Mouse (Mus musculus) cerebellum, postnatal 10 days (tissue): Measurements from ENCODE around the gene Wwp2.
A peak's percentile ranks its signal among the peaks of the same experiment; 100 is the strongest.

Experiments used
- DNase-seq, 2 experiments: peaks; one replicate each; pipeline ENCODE4 v3.0.0; 2021; ENCODE audit warnings: mixed read lengths in 2 of 2

Wwp2 gene

DNA sequence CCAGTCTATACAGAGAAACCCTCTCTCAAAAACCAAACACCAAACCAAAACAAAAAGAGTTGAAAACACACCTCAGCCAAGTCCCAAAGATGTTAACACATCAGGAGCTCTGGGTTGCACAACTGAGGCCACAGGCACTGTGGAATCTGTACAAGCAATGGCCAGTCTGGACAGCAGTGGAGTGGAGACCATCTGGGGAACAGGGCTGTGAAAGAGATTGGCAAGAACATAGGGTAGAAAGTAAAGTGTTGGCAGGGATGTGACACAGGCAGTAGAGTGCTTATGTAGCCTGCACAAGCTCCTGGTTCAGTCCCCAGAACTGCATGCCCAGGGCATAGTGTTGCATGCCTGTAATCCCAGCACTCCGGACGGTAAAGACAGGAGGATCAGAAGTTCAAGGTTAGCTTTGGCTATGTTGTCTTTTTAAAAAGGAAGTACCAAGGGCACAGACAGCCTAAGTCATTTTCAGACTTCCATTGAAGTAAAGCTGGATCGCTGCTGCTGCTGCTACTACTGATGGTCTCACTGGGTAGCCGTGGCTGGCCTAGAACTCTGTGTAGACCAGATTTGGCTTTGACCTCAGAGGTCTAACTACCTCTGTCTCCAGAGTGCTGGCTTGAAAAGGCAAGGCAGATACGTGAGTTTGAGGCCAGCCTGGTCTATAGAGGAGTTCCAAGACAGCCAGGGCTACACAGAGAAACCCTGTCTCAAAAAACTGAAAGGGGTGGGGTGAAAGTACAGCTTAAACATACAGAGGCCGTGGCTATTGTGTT lies 79.0 kb downstream of the Wwp2 start:
- DNase-seq: no peak

DNA sequence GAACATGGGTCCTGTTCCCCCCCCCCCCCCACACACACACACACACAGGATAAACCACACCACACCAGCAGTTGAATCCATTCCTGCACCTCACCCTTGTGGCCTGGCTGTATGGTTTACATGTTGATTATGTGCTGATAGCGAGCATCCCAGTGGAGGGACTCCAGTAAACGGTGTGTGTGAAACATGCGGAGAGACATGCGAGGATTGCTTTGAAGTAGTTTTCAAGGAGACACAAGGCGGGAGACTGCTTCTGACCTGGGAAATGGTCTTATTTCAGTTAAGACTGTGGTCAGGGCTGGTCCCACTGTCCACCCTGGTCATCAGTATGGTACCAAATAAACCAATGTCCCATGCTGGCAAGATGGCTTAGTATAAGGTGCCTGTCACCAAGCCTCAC lies 82.6 kb downstream of the Wwp2 start:
- no peak for DNase-seq

DNA sequence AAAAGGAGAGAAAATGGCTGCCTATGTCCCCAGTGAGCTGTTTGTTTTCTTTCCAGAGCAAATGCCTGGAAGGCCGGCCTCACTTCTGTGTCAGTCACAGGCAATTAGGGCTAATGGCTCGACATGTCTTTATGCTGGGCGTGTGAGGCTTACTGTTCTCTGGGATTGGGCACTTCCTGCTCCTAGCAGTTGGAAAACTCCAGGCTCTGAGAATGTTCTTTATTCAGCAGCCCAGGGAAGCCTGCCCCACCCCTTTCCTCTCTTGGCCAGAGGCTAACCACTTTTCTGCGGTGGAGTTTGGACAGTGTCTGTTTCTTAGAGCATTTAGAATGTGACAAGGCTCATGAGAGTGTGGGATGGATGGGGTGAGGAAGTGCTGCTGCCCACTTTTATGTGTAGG lies 83.7 kb downstream of the Wwp2 start:
- DNase-seq: peak; percentile 36 to 50

DNA sequence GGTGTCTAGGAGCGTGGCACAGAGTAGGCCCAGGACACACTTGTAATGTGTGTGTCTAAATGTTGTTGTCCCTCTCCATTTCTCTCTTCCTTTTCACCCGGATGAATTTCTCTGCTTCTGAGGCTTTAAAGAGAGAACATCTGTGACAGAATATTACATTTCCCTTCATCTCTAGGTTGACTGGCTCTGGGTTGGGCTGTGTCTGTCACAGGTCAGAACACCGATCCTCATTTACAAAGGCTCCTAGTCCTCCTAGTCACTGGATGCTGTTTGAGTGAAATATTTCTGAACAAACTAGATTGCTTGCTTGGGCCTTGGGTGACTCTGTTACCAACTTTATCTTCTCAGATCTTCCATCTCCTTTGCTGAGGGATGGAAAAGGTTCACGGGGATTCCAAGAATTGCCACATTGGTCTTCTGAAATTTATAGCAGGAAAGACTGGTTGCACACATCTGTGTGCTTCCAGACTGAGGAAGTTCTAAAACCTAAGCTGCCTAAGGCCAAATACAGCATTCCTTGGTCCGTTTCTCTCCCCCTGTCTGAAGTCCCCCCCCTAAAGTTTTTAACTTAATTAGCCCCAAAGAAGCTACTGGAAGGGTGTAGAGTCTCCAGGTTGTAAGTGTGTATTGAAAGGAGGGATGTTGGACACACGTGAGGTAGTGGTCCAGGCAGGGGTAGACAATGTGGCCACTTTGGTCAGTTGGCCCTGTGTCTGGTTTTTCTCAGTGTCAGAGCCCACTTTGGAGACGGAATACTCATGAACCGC lies 85.8 kb downstream of the Wwp2 start:
- DNase-seq: no peak

DNA sequence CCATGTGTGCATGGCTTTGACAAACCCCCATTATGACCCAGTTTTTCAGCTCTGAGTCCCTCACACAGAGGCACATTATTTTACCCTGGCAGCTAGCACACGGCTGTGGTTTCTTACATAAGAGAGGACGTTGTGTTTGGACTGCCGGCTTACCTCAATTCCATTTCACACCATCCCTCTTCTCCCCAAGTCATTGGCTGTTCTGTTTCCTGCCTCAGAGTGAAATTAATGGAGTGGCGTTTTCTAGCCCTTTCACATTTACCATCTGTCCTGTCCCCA lies 86.3 kb downstream of the Wwp2 start:
- DNase-seq: no peak

DNA sequence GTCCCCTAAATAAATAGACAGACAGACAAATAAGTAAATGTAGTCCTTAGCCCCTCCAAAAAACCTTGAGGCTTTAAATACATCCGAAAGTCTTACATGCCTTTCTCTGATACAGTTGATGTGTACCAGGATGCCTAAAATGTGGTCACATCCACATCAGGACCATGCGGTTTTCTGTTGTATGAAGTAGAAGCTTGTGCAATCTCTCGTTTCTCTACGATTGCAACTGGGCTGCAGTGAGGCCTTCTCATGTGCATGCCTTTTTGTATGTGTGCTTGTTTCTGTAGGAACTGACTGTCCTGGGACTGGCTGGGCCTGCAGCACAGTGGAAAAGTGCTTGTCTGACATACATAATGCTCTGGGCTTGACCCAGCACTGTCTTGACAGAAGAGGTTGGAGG lies 88.4 kb downstream of the Wwp2 start:
- DNase-seq: no peak

DNA sequence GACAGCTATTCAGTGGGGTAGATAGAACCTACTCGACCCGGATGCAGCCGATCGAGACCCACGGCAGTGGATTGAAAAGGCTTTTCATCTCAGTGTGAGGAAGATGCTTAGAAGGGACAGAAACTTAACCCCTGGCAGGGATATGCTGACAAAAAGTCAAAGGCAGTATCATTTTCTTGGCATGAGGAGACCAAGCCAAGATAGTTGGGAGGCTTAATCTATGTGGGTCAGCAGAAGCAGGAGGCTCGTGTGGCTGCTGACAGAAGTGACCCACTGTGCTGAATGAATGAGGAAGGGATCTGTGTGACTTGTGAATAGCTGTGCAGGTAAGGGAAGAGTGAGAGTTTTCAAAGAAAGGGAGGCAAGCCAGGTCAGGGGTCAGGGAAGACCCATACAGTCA lies 92.6 kb downstream of the Wwp2 start:
- no peak for DNase-seq

DNA sequence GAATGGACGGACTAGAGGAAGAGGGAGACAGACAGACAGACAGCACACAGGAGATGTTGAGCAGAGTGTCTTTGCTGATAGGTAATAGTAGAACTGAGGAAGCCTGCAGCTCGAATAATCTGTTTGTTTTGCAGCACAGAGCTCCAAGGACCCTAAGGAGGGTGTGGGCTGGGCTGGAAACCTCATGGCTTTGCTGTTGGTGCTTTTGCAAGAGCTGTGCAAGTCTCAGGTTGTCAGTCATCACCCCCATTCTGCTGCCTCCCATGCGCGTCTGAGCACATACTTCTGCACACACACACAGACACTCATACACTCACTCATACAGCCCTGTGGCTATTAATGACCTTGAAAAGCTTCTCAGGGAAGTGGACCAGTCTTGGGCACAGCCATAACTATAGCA lies 101.3 kb downstream of the Wwp2 start:
- no peak for DNase-seq

DNA sequence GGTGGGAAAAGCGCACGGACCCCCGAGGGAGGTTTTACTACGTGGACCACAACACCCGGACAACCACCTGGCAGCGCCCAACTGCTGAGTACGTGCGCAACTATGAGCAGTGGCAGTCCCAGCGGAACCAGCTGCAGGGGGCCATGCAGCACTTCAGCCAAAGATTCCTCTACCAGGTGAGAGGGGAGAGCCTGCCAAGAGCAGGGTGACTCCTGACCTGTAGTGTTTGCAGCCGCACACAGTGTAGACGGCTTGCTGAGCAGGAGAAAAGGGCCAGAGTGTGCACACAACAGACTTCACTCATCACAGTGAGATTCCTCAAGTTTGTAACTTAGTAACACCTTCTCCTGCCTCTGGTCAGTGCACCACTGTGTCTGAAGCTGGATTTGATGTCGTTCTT lies 104.5 kb downstream of the Wwp2 start:
- DNase-seq: no peak

DNA sequence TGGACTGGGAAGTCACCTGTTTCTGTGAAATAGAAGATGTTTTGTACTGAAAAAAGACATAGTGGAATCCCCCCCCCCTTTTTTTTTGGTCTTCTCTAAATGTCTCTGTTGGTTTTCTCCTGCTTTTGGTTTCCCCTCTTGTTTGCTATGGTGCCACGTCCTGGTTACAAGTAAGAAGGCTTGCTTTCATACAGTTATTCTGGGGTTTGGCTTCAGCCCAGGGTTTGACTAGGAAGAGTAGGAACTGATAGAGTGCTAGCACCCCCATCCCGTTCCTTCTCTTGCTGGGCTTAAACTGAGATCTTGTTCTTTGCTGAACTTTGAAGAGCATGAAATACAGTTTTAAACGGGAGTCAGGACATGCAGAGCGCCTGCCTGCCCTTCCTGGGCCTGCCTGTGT lies 105.2 kb downstream of the Wwp2 start:
- no peak for DNase-seq

DNA sequence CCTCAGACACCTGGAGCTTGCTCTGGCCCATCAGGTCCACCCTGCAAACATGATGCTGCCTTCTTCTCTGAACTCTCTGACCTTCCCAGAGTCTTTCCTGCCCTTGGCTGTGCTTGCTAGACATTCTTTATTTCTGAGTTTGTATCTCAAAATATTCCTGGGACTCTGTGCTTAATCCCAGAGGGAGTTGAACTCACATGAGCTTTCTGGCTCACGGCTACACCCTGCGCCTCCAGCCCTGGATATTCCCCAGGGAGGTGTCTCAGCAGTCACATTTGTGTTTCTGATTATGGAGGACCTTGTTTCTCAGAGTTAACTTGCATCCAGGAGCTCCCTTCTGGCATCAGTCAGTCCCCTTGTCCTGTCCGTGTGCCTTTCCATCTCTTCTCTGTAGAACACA lies 106.0 kb downstream of the Wwp2 start:
- no peak for DNase-seq

DNA sequence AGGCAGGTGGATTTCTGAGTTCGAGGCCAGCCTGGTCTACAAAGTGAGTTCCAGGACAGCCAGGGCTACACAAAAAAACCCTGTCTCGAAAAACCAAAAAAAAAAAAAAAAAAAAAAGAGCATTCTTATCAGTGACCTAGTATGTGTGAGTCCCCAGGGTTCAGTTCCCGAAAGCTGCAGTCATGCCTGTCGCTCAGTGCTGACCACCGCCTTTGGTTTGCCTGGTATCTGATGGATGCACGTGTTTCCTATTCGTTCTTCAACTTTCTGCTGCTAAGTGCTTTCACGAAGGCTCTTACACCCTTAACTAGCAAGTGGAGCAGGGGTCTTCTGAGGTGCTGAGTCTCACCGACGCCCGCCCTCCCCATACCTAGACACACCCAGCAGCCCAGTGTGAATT lies 107.5 kb downstream of the Wwp2 start:
- DNase-seq: no peak

DNA sequence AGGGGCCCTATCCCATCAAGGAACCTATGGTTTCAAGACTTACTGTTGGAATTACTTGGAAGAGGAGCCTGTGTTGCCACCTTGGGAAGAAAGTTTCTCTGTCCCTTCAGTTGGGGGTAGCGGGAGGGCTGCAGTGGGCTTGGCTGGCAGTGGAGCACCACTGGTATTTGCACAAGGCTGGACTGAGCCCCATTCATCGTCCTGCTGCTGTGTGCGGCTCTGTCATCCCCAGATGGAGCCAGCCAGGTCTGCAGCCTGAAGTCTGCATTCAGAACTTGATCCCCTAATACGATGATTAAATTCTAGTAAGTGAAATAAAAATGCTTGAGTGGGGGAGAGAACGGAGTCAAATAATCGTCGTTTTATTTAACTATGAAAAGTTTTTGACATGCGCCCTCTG lies 108.0 kb downstream of the Wwp2 start:
- no peak for DNase-seq

DNA sequence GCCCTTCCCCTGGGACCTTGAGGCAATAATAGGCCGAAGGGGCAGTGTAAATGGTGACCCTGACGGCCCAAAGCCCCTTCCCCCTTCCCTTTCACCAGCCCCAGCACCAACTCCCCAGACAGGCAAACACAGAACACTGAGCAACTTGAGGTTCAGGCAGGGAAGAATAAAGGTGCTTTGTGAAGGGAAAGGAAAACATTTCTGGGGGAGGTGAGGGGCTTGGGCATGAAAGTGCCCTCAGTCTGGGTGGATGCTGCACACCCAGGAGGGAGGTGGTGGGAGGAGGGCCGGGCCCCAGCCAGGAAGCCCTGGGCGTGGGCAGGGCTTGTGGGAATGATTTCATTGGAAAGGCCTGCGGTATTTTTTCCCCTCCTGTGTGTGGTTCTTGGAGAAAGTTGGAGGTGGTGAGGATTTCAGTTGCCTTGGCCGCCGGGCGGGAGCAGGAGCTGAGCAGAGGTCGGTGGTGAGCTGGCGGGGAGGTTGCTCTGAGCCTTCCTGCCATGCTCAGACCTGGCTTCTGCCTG lies 108.5 kb downstream of the Wwp2 start:
- DNase-seq: no peak

DNA sequence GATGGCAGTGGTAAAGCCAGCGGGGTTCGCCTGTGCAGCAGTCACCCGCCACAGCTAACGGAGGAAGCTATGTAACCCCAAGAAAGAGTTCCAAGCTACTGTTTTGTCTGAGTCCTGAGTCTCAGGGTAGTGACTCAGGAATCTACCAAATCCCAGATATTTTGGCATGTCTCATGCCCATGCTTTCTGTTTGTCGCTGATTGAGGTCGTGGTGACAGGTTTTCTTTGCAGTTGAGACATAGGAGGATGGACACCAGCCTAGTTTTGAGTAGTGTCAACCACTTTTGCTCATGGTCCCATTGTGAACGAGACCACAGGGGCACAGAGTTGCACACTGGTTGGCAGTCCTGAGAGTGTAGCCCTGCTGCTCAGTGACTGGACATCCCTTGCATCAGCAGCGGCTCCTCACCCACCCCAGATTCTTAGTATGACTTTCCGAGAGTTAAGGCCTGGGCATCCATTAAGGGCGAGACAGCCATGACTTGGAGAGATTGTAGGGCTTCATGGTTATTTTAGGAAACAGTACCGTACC lies 109.5 kb downstream of the Wwp2 start:
- no peak for DNase-seq

DNA sequence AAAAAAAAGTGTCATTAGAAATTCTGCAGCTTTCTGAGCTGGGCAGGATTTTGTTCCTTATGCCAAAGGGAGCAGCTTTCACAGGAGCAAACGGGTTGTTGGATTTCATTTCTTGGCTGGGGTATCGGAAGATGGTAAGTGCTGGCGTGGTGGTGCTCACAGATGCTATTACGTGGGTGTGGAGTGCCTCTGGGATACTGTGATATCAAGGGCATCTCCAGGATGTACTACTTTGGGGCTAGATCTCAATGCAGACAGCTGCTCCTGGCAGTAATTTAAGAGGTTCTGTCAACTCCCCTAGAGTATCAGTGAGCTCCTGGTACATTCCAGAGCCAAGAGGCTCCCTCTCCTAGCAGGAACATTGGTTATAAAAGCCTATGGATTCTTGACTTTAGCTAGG lies 110.0 kb downstream of the Wwp2 start:
- peak in 1 of 2 experiments; percentile 36 for DNase-seq

DNA sequence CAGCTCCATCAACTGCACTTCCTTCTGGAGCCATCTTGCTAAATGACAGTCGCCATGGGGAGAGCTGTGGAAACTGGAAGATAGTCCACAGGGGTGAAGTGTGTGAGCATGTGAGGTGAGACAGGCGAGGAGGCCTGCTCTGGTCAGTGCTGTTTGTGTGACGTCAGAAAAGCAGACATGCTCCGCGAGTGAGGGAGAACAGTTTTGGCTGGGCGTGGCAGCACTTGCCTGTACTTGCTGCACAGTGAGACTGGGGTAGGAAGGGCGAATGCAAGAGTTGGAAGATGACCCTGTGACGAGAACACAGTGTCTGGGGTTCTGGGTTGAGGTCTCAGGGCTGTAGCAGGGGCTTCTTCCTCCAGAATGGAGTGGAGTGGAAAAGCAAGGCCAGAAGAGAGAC lies 110.7 kb downstream of the Wwp2 start:
- no peak for DNase-seq

DNA sequence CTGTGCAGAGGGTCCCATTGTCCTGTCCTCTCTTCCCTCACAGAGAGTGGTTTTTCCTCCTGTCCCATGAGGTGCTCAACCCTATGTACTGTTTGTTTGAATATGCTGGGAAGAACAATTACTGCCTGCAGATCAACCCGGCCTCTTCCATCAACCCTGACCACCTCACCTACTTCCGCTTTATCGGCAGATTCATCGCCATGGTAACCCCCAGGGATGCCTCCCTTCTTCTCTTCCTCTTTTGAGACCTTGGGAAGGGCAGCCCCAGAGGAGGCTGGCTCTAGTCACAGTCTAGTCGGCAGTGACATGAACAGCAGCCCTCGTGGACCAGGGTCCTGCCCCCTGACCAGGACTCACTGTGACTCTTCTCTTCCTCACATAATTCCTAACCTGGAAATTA lies 116.1 kb downstream of the Wwp2 start:
- DNase-seq: no peak

DNA sequence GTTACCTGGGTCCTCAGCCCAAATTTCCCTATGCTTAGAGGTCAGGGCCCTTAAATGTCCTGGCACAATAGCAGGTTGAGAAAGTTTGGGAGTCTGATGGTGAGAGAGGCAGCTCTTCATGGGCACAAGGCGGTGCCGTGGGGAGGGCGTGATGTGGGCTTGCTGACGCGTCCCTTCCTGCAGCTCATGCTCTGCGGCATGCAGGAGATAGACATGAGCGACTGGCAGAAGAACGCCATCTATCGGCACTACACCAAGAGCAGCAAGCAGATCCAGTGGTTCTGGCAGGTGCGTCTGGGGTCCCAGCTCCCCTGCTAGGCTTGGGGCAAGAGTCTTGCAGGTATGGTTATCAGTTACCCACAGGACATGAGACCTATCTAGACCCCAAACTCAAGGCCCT lies 119.1 kb downstream of the Wwp2 start:
- no peak for DNase-seq

DNA sequence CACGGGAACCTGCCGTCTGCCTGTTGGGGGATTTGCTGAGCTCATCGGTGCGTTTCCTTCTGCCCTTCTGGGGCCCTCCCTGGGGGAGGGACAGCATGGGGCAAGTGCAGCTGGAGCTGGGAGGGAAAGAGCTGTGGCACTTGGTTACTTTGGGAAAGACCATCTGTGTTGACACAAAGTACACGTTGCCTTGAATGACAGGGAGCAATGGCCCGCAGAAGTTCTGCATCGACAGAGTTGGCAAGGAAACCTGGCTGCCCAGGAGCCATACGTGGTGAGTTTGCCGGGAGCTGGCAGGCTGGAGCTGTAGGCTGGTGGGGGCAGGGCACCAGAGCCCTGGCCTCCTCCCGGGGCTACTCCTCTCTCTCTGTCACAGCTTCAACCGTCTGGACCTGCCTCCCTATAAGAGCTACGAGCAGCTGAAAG lies 120.4 kb downstream of the Wwp2 start:
- DNase-seq: peak; percentile 59 to 73

DNA sequence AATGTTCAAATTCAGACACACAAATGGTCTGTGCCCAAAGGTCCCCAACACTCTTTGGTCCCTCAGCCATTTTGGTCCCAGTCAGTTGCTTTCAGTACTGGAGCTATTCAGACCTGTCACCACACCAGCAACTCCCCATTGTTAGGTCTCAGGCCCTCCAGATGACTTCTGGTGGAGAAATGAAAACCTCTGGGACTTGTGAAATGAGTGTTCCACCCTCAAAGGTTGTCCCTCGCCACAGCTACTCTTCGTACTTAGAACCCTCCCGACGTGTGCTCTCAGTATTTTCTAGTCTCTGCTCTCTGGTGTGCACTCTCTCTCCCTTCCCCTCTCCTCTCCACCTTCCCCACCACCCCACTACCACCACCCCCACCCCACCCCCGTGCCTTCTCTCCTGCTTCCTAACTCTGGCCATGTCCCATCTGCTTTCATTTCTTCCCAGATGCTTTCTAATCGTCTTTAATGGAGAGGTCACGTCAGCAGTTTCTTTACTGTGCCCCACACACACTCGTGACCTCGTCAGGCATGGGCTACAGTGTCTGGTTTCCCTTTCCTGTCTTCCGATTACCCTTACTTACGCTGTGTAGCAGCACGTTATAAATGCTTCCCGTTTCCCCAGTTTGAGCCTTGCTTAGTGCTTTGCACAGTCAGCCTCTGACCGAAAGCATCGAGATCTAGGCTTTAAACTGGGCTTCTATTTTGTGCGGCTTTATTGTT lies 124.8 kb downstream of the Wwp2 start:
- DNase-seq: no peak

DNA sequence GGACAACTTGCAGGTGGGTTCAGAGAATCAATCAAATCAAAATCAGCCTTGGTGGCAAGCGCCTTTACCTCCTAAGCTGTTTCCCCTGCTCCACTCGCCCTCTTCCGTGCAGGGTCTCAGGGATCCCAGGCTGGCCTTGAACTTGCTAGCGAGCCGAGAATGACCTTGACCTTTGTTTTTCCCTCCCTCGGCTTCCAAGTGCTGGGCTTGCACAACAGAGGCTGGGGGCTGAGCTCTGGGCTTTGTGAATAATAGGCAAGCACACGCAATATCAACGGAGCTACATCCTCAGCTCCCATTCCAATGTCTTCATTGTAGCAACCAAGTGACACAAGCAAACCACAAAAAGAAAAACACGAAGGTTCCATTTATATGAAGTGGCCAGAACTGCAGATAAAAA lies 126.0 kb downstream of the Wwp2 start:
- no peak for DNase-seq

DNA sequence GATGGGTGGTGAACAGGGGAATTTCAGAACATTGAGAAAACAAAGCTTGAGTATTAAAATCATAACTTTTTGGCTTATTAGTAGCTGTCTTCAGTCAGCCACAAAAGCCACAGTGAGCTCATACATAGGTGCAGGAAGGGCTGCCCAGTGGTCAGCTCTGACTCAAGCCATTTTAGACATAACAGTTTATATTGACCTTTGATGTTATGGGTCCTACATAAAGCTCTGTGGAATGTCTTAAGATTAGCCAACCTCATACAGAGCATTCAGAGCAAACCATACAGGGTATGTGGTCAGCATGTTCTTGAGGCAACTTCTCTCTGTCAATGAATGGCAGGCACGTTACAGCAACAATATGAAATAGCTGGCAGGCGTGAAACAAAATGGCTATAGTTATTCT lies 134.9 kb downstream of the Wwp2 start:
- DNase-seq: no peak
